Mouse (Mus musculus): ENCODE measurements around the gene Gm49380. TPM values are rescaled to one million over a fixed set of nuclear protein-coding genes. Genes with fewer than 3 reads are reported as not detected.

Gm49380 gene
- total and polyA plus RNA-seq, 2 experiments: 0.09 TPM; not detected in 1

DNA sequence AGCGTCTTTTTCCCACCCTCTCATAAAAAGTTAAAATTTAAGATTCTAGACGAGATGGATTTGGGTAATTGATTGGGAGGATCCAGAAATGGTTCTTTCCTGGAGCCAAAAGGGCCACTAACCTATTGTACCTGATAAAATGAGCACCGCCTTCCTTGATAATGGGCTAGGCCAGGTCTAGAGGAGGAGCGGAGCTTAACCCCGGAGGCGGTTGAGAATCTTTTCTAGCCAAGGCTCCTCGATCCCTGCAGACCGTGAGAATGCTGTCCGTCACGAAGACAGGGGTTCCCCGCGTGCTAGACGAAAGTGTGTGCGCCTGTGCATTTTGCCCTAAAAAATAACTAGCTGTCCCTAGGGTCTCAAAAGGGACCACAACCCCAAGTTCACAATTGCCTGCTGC lies 29.1 kb downstream of the Gm49380 start:
- DNase-seq (ENCODE audit: extremely low read depth, low read depth, low spot score): peak; percentile 78
- Histone ChIP-seq H3K4me3 (ENCODE audit: insufficient read depth, low read depth, low read length) (peak overlapping the region; percentile 54), H3K27me3 (ENCODE audit: control insufficient read depth, insufficient read depth, low read length) (no peaks in the 10 kb centered on the region), H3K9ac (ENCODE audit: low read depth, low read length) (peak overlapping the region; percentile 70), H3K36me3 (ENCODE audit: control insufficient read depth, insufficient read depth, low read length) (no peaks in the 10 kb centered on the region), H3K4me1 (ENCODE audit: control insufficient read depth, insufficient read depth, low read length) (peaks cover 23% of the 10 kb centered on the region), H3K79me2 (ENCODE audit: control insufficient read depth, insufficient read depth, low read length) (peaks cover 6% of the 10 kb centered on the region; the same call in 1 of the 2 replicates), H3K27ac (replicated peaks; ENCODE audit: insufficient read depth, low read depth, low read length) (peak overlapping the region; percentile 96)
- TF ChIP-seq POLR2A (IDR thresholded peaks at IDR 0.05; ENCODE audit: extremely low read depth, insufficient read depth, low read length): no peak
- no peak for TF ChIP-seq CTCF (IDR thresholded peaks at IDR 0.05; ENCODE audit: low read depth, low read length)
- WGBS: 3% methylated on average over 14 of the region's 14 CpGs

DNA sequence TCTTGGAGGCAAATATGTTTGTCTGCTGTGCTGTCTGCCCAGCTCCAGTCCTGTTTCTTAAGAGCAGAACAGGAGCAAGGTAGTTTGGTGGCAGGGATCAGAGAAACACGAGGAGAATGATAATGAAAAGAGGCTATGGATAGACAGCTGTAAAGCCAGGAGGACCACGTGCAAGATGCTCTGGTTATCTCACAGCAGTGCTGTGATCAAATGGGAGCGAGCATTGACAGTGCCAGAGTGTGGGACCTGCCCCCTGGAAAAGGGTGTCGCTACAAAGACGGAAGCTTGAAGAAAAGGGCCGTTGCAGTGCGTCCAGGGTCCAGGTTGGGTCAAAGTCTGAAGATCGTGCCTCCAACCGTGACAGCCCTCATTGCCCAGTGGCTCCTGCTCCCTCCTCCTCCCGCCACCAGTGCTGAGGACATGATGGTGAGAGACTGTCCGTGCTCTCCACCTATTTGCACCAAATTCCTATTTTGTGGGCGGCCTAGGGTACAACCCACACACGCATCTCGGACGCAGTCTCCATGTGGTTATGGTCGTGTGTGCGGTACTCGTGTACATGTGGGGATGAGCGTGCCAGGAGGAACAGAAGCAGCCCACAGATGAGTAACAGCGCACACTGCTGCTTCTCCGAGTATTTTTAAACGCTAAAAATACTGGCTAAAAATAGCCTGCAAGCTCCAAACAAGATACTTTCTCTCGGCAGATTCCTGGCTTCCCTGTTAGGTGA lies 29.7 kb downstream of the Gm49380 start:
- peak; percentile 84 for DNase-seq (ENCODE audit: extremely low read depth, low read depth, low spot score)
- H3K27me3 ChIP-seq (ENCODE audit: control insufficient read depth, insufficient read depth, low read length): no peaks in the 10 kb centered on the region
- 9% methylated on average over 23 of the region's 23 CpGs for WGBS
- H3K36me3 ChIP-seq (ENCODE audit: control insufficient read depth, insufficient read depth, low read length): no peaks in the 10 kb centered on the region
- peak overlapping the region; percentile 23 for H3K9ac ChIP-seq (ENCODE audit: low read depth, low read length)
- H3K27ac ChIP-seq (replicated peaks; ENCODE audit: insufficient read depth, low read depth, low read length): peak overlapping the region; percentile 96
- peak overlapping the region; percentile 10; the same call in 1 of the 2 replicates for H3K4me3 ChIP-seq (ENCODE audit: insufficient read depth, low read depth, low read length)
- TF ChIP-seq CTCF (IDR thresholded peaks at IDR 0.05; ENCODE audit: low read depth, low read length) (no peak), POLR2A (IDR thresholded peaks at IDR 0.05; ENCODE audit: extremely low read depth, insufficient read depth, low read length) (no peak)
- H3K4me1 ChIP-seq (ENCODE audit: control insufficient read depth, insufficient read depth, low read length): peaks cover 27% of the 10 kb centered on the region
- H3K79me2 ChIP-seq (ENCODE audit: control insufficient read depth, insufficient read depth, low read length): peaks cover 6% of the 10 kb centered on the region; the same call in 1 of the 2 replicates

DNA sequence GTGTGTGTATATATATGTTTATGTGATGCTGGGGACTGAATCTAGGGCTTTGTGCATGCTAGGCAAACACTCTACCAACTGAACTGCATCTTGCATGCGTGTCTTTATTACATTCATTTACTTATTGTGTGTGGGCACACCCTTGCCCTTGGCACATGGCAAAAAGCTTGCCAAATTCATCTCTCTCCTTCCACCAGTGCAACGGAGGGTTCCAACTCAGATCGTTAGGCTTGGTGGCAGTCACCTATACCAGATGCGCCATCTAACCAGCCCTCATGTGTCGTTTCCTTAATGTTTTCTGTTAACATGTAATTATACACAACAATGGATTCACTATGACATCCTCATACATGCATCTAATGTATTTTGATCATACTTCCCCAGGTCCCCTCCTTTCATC lies 31.0 kb downstream of the Gm49380 start:
- Histone ChIP-seq H3K4me3 (ENCODE audit: insufficient read depth, low read depth, low read length) (no peak overlapping the region), H3K27ac (replicated peaks; ENCODE audit: insufficient read depth, low read depth, low read length) (no peak overlapping the region), H3K9ac (ENCODE audit: low read depth, low read length) (no peak overlapping the region), H3K36me3 (ENCODE audit: control insufficient read depth, insufficient read depth, low read length) (no peaks in the 10 kb centered on the region), H3K79me2 (ENCODE audit: control insufficient read depth, insufficient read depth, low read length) (peaks cover 6% of the 10 kb centered on the region; the same call in 1 of the 2 replicates), H3K27me3 (ENCODE audit: control insufficient read depth, insufficient read depth, low read length) (no peaks in the 10 kb centered on the region), H3K4me1 (ENCODE audit: control insufficient read depth, insufficient read depth, low read length) (peaks cover 25% of the 10 kb centered on the region)
- no peak for DNase-seq (ENCODE audit: extremely low read depth, low read depth, low spot score)
- 96% methylated on average over 5 of the region's 5 CpGs for WGBS
- TF ChIP-seq CTCF (IDR thresholded peaks at IDR 0.05; ENCODE audit: low read depth, low read length): no peak
- TF ChIP-seq POLR2A (IDR thresholded peaks at IDR 0.05; ENCODE audit: extremely low read depth, insufficient read depth, low read length): no peak

DNA sequence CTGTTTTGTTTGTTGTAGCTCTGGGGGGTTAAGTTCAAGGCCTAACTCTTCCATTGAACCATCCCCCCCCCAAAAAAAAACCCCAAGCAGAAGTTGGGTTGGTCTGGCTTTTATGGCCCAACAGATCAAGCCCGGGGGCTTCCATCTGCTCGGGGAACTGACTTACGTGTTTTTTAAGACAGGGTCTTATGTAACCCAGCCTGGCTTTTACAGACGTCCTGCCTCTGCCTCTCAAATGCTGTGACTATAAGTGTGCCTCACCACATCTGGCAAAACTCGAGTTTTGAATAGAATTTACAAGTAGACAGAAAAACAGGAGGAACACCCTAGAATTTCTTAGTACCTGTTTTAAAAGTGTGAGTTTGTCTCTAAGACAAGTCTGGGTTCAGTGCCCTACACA lies 31.7 kb downstream of the Gm49380 start:
- H3K9ac ChIP-seq (ENCODE audit: low read depth, low read length): no peak overlapping the region
- H3K27ac ChIP-seq (replicated peaks; ENCODE audit: insufficient read depth, low read depth, low read length): no peak overlapping the region
- H3K27me3 ChIP-seq (ENCODE audit: control insufficient read depth, insufficient read depth, low read length): no peaks in the 10 kb centered on the region
- H3K4me1 ChIP-seq (ENCODE audit: control insufficient read depth, insufficient read depth, low read length): peaks cover 22% of the 10 kb centered on the region
- no peak for TF ChIP-seq CTCF (IDR thresholded peaks at IDR 0.05; ENCODE audit: low read depth, low read length)
- WGBS: 94% methylated on average over 5 of the region's 5 CpGs
- DNase-seq (ENCODE audit: extremely low read depth, low read depth, low spot score): no peak
- H3K36me3 ChIP-seq (ENCODE audit: control insufficient read depth, insufficient read depth, low read length): no peaks in the 10 kb centered on the region
- H3K4me3 ChIP-seq (ENCODE audit: insufficient read depth, low read depth, low read length): no peak overlapping the region
- peaks cover 3% of the 10 kb centered on the region; the same call in 1 of the 2 replicates for H3K79me2 ChIP-seq (ENCODE audit: control insufficient read depth, insufficient read depth, low read length)

DNA sequence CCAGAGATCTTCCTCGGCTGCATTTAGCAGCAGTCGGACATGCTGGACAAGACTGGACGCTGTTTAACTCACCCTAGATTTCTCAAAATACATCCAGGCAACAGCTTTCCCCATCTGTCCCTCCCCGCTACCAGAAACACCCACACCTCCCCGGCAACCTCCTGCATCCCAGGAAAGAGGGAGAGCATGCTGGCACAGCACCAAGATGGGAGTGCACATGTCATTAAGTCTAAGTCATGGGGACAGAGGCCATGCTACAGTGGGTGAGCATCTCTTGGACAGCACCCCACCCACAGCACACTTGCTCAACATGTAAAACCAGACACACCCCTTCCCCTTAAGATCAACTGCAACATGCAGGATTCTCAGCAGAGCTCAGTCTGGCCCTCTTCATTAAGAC lies 32.3 kb downstream of the Gm49380 start:
- WGBS: 79% methylated on average over 5 of the region's 5 CpGs
- DNase-seq (ENCODE audit: extremely low read depth, low read depth, low spot score): no peak
- H3K36me3 ChIP-seq (ENCODE audit: control insufficient read depth, insufficient read depth, low read length): no peaks in the 10 kb centered on the region

More for the DNA sequence above, 32.3 kb downstream of the Gm49380 start:
- H3K4me1 ChIP-seq (ENCODE audit: control insufficient read depth, insufficient read depth, low read length): peaks cover 25% of the 10 kb centered on the region
- H3K4me3 ChIP-seq (ENCODE audit: insufficient read depth, low read depth, low read length): no peak overlapping the region
- no peak overlapping the region for H3K9ac ChIP-seq (ENCODE audit: low read depth, low read length)
- no peaks in the 10 kb centered on the region for H3K27me3 ChIP-seq (ENCODE audit: control insufficient read depth, insufficient read depth, low read length)
- H3K79me2 ChIP-seq (ENCODE audit: control insufficient read depth, insufficient read depth, low read length): peaks cover 3% of the 10 kb centered on the region; the same call in 1 of the 2 replicates
- H3K27ac ChIP-seq (replicated peaks; ENCODE audit: insufficient read depth, low read depth, low read length): no peak overlapping the region
- TF ChIP-seq POLR2A (IDR thresholded peaks at IDR 0.05; ENCODE audit: extremely low read depth, insufficient read depth, low read length) (no peak), CTCF (IDR thresholded peaks at IDR 0.05; ENCODE audit: low read depth, low read length) (no peak)

Data from liver, adult 2 months (tissue).